In the genomic region with DNA sequence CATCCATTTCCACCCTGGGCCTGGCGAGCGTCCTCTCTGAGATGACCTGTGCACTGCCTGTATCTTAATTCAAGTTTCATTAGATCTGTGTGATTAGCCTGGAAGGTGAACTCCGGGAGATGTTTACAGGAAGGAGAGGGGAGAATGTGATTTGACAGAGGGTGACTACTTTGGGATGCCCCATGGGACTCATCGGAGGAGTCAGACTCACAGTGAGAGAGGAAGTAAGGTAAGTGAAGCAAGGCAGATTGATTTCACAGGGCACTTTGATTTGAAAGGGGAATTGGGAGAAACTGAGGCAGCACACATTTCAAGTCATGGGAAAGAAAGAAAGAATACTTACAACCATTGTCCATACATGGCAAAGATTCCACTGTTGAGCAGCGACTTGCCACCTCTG, we compare ENCODE assay signal across 27 mouse cellular contexts. TPM values are rescaled to one million over a fixed set of nuclear protein-coding genes. Genes with fewer than 3 reads are reported as not detected.
"Had no signal": no experiment of that assay in that cellular context is flagged by ENCODE, and none has a peak within 500 bp of the region (broad histone marks: within the 10 kb centered on the region; RNA-seq: fewer than 3 reads in every experiment).

No protein-coding gene starts in this region.

- H3K36me3 ChIP-seq: heart, embryonic 10.5 days; heart, embryonic 13.5 days; heart, embryonic 15.5 days; hindbrain, embryonic 13.5 days; hindbrain, embryonic 15.5 days; kidney, embryonic 15.5 days; limb, embryonic 10.5 days; limb, embryonic 12.5 days; liver, embryonic 13.5 days had no signal

- H3K9me3 ChIP-seq: heart, embryonic 10.5 days; heart, embryonic 13.5 days; heart, embryonic 15.5 days; hindbrain, embryonic 13.5 days; hindbrain, embryonic 15.5 days; kidney, embryonic 15.5 days; limb, embryonic 10.5 days; liver, embryonic 13.5 days had no signal

- H3K27ac ChIP-seq: gastrocnemius, adult 2 months; heart, embryonic 10.5 days; heart, embryonic 13.5 days; heart, embryonic 15.5 days; hindbrain, embryonic 13.5 days; hindbrain, embryonic 15.5 days; hindbrain, postnatal 0 days; kidney, embryonic 15.5 days; kidney, postnatal 0 days; layer of hippocampus, adult 2 months; left cerebral cortex, adult 2 months; limb, embryonic 10.5 days; limb, embryonic 12.5 days; liver, embryonic 13.5 days had no signal

- H3K4me3 ChIP-seq: gastrocnemius, adult 2 months; heart, embryonic 10.5 days; heart, embryonic 13.5 days; heart, embryonic 15.5 days; hindbrain, embryonic 13.5 days; hindbrain, embryonic 15.5 days; kidney, embryonic 15.5 days; layer of hippocampus, adult 2 months; left cerebral cortex, adult 2 months; limb, embryonic 10.5 days; limb, embryonic 12.5 days; liver, embryonic 13.5 days had no signal

- H3K9ac ChIP-seq: heart, embryonic 13.5 days; heart, embryonic 15.5 days; hindbrain, embryonic 13.5 days; hindbrain, embryonic 15.5 days; kidney, embryonic 15.5 days; limb, embryonic 12.5 days; liver, embryonic 13.5 days had no signal

- DNase-seq: gastrocnemius, adult 2 months; gastrocnemius, postnatal 10 days; gastrocnemius, postnatal 25 days; heart, adult 18-20 months; heart, postnatal 14 days; heart, postnatal 36 days; kidney, adult 11 months; kidney, adult 2 months; kidney, adult 9 months; kidney, postnatal 14 days; kidney, postnatal 36 days; liver; liver, embryonic 13.5 days had no signal

- H3K4me1 ChIP-seq: limb, embryonic 10.5 days; limb, embryonic 12.5 days; liver, embryonic 13.5 days had no signal

- ATAC-seq: hindbrain, postnatal 0 days; intestine, embryonic 16.5 days had no signal

- H3K4me2 ChIP-seq: heart, embryonic 13.5 days; heart, embryonic 15.5 days; hindbrain, embryonic 13.5 days; hindbrain, embryonic 15.5 days; kidney, embryonic 15.5 days; limb, embryonic 12.5 days; liver, embryonic 11.5 days; liver, embryonic 13.5 days had no signal

RNA-seq across cellular contexts. Expression of gene Flt3, which starts 5.8 kb away (rescaled TPM):
- total RNA-seq: gastrocnemius, adult 2 months; gastrocnemius, postnatal 25 days had no signal
- polyA plus RNA-seq: heart, embryonic 10.5 days had no signal
